Mouse (Mus musculus) bone marrow, adult 2 months (tissue): ENCODE measurements around the gene Tcerg1l. TPM values are rescaled to one million over a fixed set of nuclear protein-coding genes. Genes with fewer than 3 reads are reported as not detected.

Experiments
- H3K27ac ChIP-seq: fragments of 200-500 bp; 2 replicates; pipeline ENCODE4 v1.5.1; 2012; ENCODE audit warnings: low read depth, mild to moderate bottlenecking, control low read depth, inconsistent platforms, low read length; ENCODE audit not compliant: control insufficient read depth, poor library complexity, insufficient read depth
- H3K4me1 ChIP-seq: fragments of 200-500 bp; 2 replicates; pipeline ENCODE4 v1.6.1; 2011; ENCODE audit warnings: low read length; ENCODE audit not compliant: control insufficient read depth, insufficient read depth
- H3K4me3 ChIP-seq: fragments of 200-500 bp; replicated peaks from 2 replicates; pipeline ENCODE3; 2011; ENCODE audit warnings: mild to moderate bottlenecking, low read depth, low read length, control low read depth; ENCODE audit not compliant: control insufficient read depth
- CTCF ChIP-seq: fragments of 200-500 bp; IDR thresholded peaks from 2 replicates; pipeline ENCODE4 v1.5.1; 2011; ENCODE audit warnings: low read length, control low read depth; ENCODE audit not compliant: control insufficient read depth, insufficient read depth
- POLR2A ChIP-seq: fragments of 200-500 bp; IDR thresholded peaks from 2 replicates; pipeline ENCODE4 v1.6.1; 2011; ENCODE audit warnings: low read depth, mild to moderate bottlenecking, control low read depth, low read length, borderline replicate concordance; ENCODE audit not compliant: control insufficient read depth
- whole genome bisulfite sequencing: fragments of 180-500 bp; shearing (Covaris S2); methylation state at CpG from one replicate; pipeline ENCODE4 v1.1.7; 2018; 5-methylcytosine and 5-hydroxymethylcytosine counted together
- polyA plus RNA-seq: library from polyadenylated mRNA; stranded (reverse); fragments of >200 nt; gene quantifications from 2 replicates; pipeline ENCODE4 v1.2.4, GENCODE M21; 2011; ENCODE audit warnings: low replicate concordance; ENCODE audit not compliant: missing spikeins, insufficient read depth, insufficient read length

Tcerg1l gene
- polyA plus RNA-seq, 1 experiment = not detected

DNA sequence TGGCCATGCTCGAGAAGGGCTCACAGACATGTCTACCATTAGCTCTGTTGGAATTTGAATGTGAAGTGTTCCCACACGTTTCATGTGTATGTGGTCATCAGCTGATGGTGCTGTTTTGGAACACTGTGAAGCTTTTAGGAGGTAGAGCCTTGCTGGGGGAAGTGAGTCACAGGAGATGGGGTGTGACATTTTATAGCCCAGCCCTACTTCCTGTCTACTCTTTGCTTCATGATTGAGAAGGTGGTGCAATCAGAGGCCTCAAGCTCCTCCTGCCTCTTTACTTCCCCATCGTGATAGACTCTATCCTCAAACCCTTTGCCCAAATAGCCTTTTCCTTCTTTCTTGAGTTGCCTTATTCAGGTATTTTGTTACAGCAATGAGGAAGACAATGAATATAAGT lies 173.3 kb downstream of the Tcerg1l start:
- TF ChIP-seq POLR2A (no peak), CTCF (no peak)
- H3K4me1 ChIP-seq = no peaks in the 10 kb centered on the region
- H3K27ac ChIP-seq = no peak overlapping the region
- H3K4me3 ChIP-seq = no peak overlapping the region
- WGBS = 39% methylated on average over 3 of the region's 3 CpGs

DNA sequence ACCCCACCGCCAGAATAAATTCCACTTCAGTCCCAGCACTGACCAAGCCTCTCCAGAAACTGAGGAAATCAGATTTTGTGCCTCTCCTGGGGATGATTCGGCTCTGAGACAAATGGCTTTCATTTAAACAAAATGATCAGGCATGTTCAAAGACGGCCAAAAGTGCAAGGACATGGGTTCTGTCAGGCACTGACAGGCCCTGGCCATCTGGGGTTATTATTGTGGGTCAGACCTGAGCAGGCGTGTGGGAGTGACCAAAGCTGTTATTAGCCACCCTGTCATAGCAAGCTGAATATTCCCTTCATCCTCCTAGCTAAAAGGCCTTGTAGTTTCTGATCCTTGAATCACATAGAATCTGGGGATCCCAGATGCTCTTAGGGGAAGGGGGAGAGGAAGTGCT lies 174.6 kb downstream of the Tcerg1l start:
- TF ChIP-seq POLR2A = no peak
- TF ChIP-seq CTCF = no peak
- H3K4me3 ChIP-seq = no peak overlapping the region
- no peaks in the 10 kb centered on the region for H3K4me1 ChIP-seq
- no peak overlapping the region for H3K27ac ChIP-seq
- 80% methylated on average over 4 of the region's 4 CpGs for WGBS

DNA sequence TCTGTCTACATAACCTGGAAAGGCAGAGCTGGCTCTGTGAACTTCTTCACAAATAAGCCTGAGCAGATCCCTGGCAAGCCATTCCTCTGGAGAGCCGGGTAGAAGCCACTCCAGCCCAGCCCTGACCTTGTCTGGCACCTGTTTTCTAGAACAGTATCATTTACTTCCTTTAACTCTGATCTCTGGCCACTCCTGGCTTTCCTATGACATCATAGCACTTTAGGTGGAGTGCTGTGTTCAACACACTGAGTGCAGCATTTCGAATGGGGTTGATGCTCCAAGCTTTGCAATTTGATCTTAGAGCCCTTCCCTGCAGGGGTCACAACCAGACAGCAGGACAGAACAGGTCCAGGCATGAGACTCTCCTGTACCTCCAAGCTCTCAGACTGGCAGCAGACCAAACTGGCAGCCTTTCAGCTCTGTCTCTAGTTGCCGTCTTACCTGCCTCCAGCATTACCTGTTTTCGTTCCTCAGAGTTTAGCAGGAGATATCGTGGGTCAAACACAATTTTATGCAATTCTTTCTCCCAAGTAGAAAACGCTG lies 179.9 kb downstream of the Tcerg1l start:
- WGBS = 61% methylated on average over 6 of the region's 6 CpGs
- H3K4me3 ChIP-seq = no peak overlapping the region
- no peak overlapping the region for H3K27ac ChIP-seq
- H3K4me1 ChIP-seq = no peaks in the 10 kb centered on the region
- no peak for TF ChIP-seq CTCF
- no peak for TF ChIP-seq POLR2A

DNA sequence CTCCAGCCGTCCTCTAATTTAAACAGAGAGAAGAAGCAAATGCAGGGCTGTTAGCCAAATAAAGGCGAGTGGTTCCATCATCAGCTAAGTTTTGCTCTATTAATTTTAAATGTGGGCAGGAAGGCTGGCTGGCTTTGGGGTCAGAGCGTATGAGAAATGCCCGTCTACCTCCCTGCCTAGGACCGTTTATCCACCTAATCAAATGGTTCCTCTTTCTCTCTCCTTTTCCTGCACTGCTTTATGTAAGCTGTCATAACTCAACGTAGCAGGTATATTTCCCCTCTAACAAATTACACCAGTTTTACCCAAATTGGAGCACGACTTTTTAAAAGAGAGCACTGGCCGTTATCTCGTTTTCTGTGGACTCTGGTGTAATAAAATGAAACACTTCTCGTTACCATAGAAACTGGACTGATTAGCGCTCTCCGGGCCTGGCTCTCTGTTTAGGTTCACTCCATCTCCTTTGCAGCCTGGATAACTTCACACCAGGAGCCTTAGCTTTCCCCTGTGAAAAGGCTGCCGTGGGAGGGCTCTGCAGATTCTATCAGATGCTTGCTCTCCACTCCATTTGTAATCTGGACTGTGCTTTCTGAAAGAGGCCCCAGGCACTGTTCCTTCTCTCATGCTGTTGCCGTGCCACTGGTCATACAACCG lies 182.2 kb downstream of the Tcerg1l start:
- no peaks in the 10 kb centered on the region; the same call in 1 of the 2 replicates for H3K4me1 ChIP-seq
- no peak overlapping the region for H3K27ac ChIP-seq
- no peak overlapping the region for H3K4me3 ChIP-seq
- TF ChIP-seq POLR2A = no peak
- TF ChIP-seq CTCF = no peak
- 11% methylated on average over 15 of the region's 15 CpGs for WGBS

DNA sequence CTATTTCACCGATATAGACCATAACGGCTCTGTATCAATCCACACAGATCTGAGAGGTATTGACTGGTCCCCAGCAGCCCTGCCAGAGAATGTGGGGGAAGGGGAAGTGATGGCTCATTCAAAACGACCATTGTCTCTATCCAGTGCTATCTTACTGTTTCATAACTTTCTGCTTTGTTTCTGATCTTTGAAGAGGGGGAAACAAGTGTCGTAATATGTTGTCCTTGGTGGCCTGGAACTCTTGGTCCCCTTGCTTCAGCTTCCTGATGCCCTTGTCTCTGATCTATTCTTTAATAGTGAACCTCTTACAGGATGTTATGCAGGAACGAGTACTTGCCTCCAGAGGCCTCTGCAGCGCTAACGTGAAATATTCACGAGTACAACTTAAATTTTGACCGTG lies 182.8 kb downstream of the Tcerg1l start:
- Histone ChIP-seq H3K4me1 (no peaks in the 10 kb centered on the region; the same call in 1 of the 2 replicates), H3K27ac (no peak overlapping the region), H3K4me3 (no peak overlapping the region)
- TF ChIP-seq POLR2A = no peak
- TF ChIP-seq CTCF = no peak
- WGBS = 17% methylated on average over 9 of the region's 9 CpGs

DNA sequence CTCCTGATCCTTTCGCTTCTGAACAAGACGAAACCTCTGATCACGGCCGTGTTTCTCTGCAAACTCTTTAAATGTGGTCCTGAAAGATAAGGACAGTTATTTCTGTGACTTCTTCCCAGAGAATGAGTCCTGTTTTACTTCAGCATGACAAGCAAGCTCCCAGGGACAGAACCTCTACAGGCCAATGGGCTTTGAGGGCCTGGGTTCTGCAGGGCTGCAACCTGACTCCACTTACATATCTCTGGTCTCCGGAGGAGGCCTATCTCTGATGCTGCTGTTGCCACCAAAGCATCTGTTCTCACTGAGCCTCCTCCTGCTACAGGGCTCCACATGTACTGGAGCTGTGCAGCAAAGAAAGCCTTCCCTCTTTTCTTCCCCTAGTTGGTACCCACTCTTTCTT lies 187.8 kb downstream of the Tcerg1l start:
- Histone ChIP-seq H3K4me1 (no peaks in the 10 kb centered on the region; the same call in 1 of the 2 replicates), H3K27ac (no peak overlapping the region), H3K4me3 (no peak overlapping the region)
- TF ChIP-seq POLR2A (no peak), CTCF (no peak)
- WGBS = 54% methylated on average over 5 of the region's 5 CpGs

DNA sequence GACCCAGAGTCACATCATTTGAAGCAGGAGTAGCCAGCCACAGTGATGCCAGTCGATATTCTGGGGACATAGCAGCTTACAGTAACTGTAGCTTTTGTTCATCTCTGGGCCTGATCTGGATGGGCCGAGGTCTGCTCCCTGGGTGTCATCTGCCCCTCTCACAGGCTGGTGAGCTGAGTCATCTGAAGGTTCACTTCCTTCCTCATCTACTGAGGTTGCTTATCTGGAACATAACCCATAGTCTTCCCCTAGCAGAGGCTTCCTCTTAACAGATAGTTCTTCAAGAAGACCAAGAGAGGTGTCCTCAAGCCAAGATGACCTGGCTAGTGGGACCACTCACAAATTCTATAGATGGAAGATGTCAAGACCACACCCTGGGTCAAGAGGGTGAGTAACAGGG lies 192.4 kb downstream of the Tcerg1l start:
- Histone ChIP-seq H3K4me1 (no peaks in the 10 kb centered on the region; the same call in 1 of the 2 replicates), H3K4me3 (peak overlapping the region; percentile 23), H3K27ac (peak overlapping the region; percentile 55; the same call in 1 of the 2 replicates)
- no peak for TF ChIP-seq POLR2A
- TF ChIP-seq CTCF = no peak
- 8% methylated on average over 2 of the region's 2 CpGs for WGBS

DNA sequence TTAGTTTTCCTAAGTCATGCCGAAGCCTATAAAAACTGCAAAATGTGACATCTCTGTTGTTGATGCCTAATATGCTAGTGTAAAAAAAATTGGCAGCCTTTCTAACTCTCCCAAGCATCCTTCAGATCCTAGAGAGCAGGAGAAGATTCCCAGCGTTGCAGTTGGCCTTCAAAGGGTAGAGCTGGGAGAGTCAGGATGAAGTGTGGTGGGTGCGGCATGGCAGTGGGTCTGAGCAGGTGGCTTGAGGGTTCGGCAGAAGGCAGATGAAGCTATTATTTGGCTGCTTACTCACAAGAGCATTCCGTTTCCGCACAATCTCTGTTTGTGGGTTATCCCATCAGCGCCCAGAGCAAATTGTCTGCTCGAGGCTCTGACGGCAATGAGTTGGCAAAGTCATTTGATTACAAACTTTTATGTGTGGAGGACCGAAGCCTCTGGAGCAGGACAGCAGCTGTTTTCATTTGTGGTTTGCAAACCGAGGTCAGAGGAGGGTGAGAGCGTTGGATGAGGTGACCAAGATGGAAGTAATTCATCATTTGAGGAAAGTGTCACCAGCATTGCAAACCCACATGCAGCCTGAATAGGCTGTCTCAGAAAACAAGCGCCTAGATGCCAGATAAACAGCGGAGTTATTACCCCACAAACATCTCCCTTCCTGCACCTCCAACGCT lies 195.2 kb downstream of the Tcerg1l start:
- 14% methylated on average over 15 of the region's 15 CpGs for WGBS
- H3K4me1 ChIP-seq = no peaks in the 10 kb centered on the region; the same call in 1 of the 2 replicates
- no peak overlapping the region for H3K27ac ChIP-seq
- no peak overlapping the region for H3K4me3 ChIP-seq
- TF ChIP-seq POLR2A = no peak
- TF ChIP-seq CTCF = no peak
